Mouse (Mus musculus): ENCODE results near the gene Lsm4.

The Lsm4 gene

DNA sequence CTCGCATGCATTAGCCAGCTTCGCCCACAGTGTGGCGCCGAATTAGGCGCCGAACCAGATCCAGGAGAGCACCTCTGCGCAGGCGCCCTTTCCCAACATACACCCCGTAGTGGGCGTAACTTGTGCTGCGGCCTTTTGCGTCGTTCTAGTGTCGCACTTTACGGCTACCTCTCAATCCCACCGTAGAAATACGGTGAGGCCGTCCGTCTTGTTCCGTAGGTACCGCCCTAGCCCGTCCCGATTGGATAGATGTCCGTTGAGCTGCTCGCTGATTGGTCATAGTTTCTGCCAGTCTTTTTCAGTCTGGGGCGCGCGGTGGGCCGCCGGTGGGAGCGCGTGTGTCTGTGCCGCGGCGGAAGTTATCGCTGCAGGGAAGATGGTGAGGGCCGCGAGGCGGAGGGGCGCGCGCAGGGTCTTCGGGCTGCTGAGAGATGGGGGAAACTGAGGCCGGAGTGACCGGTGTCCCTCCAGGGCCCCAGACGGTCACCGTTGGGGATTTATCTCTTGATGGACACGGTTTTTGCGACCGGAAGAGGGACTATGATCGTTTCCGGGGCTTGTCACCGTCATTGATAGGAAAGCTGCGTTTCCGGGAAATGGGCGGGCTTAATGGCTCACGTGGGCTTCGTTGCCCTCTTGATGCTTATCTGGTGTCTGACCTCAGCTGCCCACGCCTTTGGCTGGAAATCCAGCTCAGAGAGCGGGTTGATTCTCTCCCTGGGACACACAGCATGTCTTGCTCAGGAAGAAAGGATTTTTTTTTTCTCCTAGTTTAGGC lies at the start of gene Lsm4:
Gene Lsm4, plus strand, starts transcription at position 170 of the 778 bp plus-strand sequence.
- DNase-seq (ENCODE audit: low read depth) = peak; percentile 99

DNA sequence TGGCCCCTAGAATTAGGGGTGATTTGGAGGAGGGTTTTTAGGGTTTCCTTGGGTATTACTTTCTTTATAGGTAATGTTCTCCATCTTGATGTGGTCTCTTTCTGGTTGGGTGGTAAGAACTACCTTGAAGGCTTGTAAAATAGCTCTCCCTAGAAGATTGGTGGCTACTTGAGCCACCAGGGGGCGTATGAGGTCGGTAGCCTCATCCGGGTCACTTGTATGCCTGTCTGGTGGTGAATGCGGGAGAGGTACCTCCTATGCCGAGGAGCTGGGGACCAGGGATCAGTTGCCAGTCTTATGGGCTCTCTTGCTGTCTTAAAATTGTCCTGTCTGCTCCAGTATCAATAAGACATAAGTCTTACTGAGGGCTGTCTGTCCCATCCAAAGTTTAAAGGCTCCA lies 47.9 kb upstream of the Lsm4 start:
- DNase-seq (ENCODE audit: low read depth) = no peak

DNA sequence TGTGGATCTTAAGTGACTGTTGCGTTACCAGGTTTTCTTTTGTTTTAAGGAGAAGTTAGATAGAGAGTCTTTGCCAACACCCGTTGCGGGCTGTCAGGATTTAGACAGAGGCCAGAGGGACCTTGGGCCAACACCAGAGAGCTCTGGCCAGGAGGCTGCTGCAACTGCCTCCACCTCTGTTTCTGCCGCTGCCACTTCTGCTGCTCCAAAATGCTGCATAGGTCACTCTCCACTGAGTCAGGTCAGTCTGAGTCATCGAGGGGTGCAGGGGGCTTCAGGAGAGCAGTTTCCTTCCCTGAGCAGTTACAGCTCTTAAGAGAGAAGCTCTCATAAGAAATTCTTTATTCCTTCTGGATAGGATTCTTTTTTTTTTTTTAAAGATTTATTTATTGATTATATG lies 46.0 kb upstream of the Lsm4 start:
- no peak for DNase-seq (ENCODE audit: low read depth)

DNA sequence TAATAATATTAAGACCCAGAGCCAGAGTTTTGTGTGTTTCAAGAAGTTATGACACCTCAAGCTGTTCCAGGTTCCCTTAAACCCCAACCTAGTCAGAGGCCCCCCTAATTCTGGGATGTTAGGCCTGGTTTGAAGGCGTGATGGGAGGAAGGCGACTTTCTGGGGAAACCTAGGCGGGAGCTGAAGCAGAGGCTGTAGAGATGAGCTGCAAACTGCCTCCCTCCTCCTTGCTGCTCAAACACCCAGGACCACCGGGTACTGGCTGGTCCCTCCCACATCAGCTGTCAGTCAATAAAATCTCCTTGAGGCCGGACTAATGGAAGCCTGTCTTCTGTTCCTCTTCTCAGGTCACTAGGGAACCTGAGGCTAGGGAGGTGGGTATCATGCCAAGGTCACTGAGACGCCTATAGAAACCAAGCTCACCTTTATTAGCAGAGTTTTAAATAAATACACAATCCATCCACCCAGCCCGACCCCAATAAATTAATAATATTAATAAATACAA lies 44.0 kb upstream of the Lsm4 start:
- DNase-seq (ENCODE audit: low read depth) = no peak

DNA sequence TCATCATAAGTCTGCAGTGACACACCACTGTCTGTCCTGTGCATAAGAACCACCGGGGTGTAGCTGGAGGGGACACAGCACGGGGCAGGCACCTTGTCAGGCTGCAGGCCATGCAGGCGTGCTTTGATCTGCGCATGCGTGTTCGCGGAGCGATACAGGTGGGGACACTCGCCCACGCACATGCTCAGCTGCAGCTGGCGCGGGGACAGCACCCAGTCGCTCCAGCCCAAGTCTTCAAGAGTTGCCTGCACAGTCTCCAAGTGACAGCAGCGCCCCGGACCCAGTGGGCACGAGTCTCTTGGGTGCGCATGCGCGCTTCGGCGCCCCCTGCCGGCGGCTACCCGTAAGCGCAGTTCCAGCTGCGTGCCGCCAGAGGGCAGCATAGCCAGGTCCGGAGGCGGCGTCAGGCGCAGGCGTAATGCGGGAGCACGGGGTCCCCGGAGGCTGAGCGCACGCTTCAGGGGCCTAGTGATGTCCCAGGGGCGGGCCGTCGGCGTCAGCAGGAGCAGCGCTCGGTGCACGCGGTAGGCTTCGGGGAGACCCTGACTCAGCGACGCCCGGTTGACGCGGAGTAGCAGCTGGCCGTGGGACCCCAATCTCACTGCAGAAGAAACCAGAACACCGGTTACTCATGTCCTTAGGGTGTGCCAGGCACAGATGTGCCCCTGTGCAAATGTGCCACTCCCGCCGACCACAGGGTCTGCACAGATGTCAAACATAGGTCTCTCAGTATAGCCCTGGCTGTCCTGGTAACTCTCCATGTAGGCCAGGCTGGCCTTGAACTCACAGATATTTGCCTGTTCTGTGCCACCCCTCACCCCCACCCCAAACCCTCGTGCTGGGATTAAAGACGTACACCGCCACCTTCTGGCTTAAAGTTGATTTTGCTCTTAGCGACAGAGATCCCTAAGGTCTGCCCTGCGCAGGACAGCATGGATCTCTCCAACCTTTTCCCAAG lies 43.2 kb upstream of the Lsm4 start:
- DNase-seq (ENCODE audit: low read depth) = peak; percentile 73

DNA sequence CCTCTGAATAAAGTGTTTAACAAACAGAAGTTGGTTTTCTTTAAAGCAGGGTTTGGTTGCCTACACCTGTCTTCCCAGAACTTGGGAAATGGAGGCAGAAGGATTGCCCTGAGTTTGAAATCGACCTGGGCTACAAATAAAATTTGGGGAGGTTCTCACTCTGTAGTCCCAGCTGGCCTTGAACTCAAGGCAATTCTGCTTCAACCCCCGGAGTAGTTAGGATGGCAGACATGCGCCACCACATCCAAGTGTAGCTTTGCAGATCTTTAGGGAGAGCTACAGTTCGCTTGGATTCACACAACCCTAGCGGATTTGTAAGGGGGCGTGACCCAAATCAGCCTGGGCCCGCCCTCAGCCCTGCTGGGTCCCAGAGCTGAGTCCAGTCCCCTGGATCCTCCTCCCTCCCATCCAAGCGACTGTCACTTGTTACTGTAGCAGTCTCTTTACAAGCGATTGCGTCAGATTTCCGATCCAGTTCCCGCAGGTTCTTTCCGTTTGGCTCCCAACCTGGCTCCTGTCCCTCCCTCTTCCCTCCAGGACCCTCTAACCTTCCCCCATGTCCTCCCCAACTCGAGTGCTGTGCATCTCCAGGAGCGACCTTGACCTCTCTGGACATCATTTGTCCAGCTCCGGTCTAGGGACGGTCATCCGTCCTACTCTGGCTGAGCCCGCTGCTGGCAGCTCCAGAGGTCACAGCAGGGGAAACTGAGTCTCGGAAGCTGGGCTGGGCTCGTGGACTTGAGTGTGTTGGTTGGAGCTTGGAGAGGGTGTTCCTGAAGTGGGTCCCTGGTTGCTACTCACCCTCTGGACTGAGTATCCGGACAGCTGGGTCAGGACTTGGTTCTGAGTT lies 42.3 kb upstream of the Lsm4 start:
- no peak for DNase-seq (ENCODE audit: low read depth)

DNA sequence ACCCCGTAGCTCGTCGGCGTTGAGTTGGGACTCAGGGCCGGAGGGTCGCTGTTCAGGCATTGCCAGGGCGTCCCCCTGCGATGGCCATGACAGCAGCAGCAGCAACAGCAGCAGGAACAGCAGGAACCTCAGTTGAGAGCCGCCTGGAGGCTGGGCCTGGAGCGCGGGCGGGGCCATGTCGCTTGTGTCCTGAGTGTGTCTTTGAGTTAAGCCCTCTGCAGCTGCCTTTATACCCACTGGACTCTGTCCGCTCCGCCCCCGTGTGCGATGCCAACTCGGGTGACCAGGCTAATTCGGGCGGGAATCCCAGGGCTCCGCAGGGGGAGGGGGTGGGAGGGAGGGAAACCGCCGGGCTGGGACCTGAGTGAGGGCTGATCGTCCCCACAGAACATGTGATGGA lies 41.6 kb upstream of the Lsm4 start:
- DNase-seq (ENCODE audit: low read depth) = no peak

DNA sequence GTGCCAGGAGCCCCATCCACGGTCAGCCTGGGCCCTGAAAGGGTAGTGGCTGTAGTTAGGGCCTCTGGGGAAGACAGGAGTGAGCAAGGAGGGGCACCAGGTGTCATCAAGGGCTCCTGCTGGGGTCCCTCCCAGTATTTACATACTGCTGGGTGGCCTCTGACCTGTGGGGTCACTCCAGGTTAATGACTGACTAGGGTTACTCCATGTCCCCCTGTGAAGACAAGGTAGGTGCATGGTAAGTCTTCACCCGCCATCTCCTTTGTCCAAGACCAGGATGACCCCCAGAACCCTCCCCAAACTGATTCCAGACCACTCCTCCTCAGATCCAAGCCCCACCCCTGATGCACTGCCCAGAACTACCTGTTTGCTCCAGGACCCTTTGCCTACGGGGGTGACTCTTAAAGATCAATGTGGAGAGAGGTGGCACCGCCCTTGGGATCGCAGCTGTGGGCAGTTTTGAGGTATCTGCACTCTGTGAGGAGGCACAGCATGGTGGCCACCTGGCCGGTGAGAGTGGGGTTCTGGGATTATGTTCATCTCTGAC lies 40.6 kb upstream of the Lsm4 start, which contains the start of gene Gdf15:
Gene Gdf15, minus strand, starts transcription at position 111 of the 547 bp plus-strand sequence.
- DNase-seq (ENCODE audit: low read depth) = no peak

DNA sequence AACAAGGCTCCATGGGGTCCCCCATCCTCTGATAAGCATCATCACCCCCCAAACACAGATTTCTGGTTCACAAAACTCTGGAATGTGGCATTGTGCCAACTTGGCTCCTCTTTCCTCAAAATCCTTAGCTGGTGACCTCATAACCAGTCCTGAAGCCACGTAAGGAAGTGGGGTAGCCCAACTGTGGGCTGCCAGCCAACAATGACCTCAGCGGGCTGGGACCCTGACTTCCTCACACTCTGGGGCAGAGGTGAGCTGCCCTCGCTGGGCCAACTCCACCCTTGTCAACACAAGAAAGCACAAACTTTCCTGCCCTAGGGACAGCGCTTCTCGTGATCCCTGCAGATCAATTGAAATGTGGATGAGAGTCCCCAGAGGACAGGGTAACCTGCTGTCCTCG lies 39.0 kb upstream of the Lsm4 start:
- no peak for DNase-seq (ENCODE audit: low read depth)

DNA sequence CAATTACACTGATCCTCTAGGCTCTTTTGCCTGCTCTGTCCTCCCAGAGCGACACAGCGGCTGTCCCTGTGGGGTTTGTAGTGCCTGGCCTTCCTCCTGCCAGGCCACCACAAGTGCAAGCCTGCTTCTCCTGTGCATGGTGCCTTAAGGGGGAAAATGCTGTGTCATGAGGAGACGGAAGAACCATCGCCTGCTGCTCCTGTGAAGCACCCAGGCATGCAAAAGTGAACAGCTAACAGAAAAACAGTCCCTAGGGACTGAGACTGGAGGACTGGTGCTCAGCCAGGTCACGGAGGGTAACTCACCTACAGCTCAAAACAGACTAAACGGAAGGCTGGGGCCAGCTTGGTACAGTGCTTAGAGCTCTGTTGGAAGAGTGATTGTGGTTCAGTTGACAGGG lies 37.5 kb upstream of the Lsm4 start:
- no peak for DNase-seq (ENCODE audit: low read depth)

DNA sequence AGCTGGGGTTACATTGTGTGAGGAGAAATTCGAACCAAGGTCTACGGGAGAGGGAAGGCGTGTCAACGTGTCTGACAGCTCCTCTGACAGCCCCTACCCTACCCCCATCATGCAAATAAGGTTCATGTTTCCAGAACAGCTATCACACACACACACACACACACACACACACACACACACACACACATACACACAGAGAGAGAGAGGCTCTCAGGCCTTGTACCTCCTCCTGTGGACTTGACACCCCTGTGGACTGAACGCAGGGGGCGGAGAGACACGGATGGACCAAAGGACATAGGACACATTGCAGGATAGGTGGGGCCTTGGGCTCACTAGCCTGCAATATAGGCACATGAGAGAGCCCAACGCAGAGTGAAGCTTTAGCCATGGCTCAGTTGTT lies 36.2 kb upstream of the Lsm4 start:
- no peak for DNase-seq (ENCODE audit: low read depth)

DNA sequence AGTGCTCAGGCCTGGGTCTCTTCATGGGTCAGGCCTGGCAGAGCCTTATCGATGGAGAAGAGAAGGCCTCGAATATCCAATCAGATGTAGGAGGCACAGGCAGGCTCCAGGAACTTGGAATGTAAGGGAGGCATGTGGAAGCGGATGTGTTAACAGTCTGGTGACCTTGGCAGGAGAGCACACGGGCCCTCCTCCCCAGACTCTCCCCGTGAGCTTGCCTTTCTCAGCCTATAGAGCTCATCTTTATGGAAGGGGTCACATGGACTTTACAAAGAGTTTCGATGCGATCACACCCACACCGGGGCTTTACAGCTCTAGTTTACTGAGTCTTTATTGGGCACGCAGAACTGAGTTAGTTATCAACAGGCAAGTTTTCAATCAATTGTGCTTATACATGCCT lies 34.3 kb upstream of the Lsm4 start:
- DNase-seq (ENCODE audit: low read depth) = no peak

DNA sequence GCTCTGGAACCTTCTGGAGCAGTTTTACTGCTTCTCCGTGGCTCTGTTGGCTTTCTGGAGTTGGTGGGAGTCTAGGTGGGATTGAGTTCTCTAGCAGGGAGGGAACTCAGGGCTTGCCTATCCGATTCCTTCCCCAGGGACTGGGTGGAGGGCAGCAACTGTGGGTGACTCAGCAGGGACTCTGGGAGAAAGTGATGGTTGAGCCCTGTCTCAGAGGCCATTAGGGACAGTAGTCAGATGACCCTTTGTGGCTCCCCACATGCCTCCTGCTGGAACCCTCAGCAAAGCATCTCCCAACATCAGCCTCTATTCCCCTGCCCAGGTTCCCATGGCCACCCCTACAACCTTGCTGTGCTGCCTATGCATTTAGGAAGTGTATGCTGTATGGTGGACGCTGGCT lies 30.0 kb upstream of the Lsm4 start:
- no peak for DNase-seq (ENCODE audit: low read depth)

DNA sequence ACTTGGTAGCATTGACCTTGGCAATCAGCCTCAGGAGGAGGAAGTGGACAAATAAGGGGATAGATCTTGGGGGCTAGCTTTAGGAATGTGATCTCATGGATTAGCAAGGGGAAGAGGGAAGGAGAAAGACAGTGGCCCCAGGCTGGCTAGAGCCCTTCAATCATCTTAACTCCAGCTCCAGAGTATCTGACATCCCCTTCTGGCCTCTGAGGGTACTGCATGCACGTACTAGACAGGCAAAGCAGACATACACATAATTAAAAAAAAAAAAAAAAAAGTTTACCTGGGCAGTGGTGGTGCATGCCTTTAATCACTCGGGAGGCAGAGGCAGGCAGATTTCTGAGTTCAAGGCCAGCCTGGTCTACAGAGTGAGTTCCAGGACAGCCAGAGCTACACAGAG lies 29.0 kb upstream of the Lsm4 start:
- DNase-seq (ENCODE audit: low read depth) = no peak

DNA sequence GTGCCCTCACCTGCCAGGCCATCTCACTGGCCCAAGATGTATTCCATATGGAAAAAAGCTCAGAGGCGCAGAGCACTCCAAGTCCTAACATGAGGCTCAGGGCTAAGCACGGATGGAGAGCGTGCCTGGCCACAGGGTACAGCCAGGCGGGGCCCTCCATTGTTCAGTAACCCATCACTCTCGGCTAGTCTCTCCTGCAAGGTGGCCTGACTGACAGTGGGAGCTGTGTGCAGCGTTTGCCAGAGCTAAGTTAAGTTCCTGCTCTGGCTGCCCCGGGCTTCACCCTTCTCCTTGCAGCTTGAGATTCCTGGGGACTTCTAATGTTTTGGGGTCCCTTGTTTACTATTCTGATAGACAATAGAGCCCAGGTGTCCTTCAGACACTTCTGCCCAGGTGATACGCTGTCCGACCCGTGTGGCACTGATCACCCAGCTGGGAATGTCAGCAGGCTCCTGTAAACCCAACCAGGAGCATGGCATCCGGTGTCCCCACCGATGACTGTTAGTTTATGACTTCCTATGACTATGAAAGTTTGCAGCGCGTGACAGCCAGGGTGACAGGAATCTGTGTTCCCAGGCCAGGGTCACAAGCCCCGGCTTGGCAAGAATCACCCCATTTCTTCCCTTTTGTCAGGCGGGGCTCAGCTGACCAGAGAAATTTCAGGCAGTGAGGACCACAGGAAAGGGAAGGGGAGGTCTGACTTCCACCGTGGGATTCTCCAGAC lies 27.4 kb upstream of the Lsm4 start:
- DNase-seq (ENCODE audit: low read depth) = no peak

DNA sequence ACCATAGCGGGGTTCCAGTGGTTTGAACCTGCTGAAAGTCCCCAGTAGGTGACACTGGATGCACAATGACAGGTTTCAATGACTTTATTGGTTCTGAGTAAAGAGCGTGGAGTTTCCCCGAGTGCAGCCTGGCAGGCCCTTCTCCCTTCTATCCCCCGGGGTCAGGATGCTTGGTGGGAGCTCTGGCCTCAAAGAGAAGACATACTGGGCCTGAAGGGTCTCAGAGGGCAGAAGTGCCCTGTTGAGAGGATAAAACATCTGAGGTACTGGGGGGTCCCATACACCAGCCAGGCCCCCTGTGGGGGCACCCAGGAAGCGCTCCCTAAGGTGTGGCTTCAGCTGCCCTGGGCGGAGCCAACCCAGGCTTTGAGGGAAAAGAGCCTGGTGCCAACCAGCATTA lies 26.7 kb upstream of the Lsm4 start:
- no peak for DNase-seq (ENCODE audit: low read depth)

DNA sequence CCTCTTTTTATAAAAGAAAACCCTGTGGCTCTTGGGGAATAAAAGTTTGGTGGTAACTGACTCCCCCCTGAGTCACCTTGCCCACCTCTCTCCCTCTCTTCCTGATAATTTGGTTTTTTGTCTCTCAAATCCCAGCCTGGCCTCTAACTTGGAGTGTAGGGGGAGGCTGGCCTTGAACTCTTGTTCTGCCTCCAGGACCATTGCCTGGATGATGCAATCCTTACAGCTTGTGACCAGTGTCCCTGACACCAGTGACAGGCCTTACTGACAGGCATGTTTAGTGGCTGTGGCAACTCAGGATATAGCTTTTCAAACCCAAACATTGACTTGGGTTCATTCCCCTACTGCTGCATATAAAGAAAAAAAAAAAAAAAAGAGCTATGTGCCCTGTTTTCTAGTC lies 26.3 kb upstream of the Lsm4 start:
- DNase-seq (ENCODE audit: low read depth) = no peak

DNA sequence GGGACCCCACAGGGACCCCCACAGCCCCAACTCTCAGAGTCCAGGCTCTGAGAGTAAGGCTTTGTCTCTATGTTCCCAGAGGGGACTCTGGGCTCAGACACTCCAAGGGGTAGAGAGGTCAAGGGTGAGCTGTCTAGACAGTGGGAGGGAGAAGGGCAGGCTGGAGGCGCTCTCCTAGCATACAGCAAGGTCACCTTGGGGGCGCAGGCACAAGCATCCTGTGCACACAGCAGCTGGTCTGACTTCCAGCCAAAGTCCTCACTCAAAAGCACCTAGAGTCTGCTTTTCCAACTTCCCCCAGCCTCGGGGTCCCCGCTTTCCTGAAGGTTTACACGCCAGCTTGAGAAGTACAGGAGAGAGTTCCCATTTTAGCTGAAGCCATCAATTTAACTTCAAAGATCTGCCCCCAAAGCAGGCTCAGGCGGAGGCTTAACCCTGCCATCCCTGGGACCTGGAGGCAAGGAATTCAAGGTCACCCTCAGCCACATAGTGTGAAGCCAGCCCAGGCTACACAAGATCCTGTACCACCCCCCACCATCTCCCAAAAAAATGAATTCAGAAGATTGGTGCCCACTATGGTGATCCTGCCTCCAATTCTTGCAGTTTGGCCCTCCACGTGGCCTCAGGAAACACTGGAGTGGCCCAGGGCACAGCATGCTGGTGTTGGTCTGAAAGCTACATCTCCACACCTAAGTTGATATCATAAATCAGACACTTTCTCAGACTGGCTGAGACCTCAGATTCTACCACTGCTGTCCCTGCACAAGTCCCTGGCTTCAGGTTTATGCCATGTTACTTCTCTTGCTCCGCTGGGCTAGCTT lies 25.5 kb upstream of the Lsm4 start:
- DNase-seq (ENCODE audit: low read depth) = no peak

DNA sequence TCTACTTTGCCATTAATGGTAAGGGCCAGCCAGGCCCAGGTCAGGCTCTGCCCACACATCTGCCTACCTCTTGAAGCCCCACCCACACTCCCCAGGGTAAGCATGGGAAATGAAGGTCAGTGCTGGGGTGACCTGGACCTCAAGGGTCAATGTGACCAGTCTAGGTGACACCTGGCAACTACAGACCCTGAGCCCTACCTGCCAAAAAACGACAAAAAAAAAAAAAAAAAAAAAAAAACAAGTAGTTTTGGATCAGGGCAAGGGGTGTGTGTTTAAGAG lies 24.9 kb upstream of the Lsm4 start:
- DNase-seq (ENCODE audit: low read depth) = no peak

DNA sequence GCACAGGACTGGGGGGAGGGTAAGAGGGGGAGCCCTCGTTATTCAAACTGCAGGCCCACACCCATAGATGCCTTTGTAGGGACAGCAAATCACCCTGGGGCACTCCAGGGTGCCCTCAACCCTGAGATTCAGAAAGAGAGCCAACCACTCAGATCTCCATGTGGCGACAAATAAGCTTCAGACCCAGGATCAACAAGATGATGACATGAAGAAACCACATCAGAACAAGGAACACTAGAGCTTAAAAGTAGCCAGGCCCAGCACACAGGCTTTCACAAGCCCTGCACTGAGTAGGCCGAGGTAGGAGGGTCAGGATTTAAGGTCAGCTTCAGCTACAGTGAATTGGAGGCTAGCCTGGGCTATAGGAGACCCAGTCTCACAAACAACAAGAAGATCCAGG lies 24.1 kb upstream of the Lsm4 start:
- no peak for DNase-seq (ENCODE audit: low read depth)

Measured in fibroblast of lung, adult 2 months (primary cell).